Mouse (Mus musculus) liver, embryonic 12.5 days (tissue): ENCODE data around the gene Pcsk5. TPM values are rescaled to one million over a fixed set of nuclear protein-coding genes. Genes with fewer than 3 reads are reported as not detected.

Source experiments
- ATAC-seq: fragments of 200-750 bp; cut with Nextera tagmentation; 2 replicates; pipeline ENCODE4 v1.8.0; 2017; ENCODE audit warnings: moderate number of reproducible peaks, mild to moderate bottlenecking, moderate library complexity
- H3K27ac ChIP-seq: fragments of 300-500 bp; sonication (generic); 2 replicates; pipeline ENCODE4 v1.5.1; 2016; ENCODE audit warnings: mild to moderate bottlenecking
- H3K27me3 ChIP-seq: fragments of 300-500 bp; sonication (generic); replicated peaks from 2 replicates; pipeline ENCODE4 v1.6.1; 2016; ENCODE audit warnings: mild to moderate bottlenecking, moderate library complexity
- H3K36me3 ChIP-seq: fragments of 300-500 bp; sonication (generic); 2 replicates; pipeline ENCODE4 v1.6.1; 2016; ENCODE audit warnings: mild to moderate bottlenecking, moderate library complexity
- H3K4me1 ChIP-seq: fragments of 300-500 bp; sonication (generic); 2 replicates; pipeline ENCODE4 v1.6.1; 2016
- H3K4me2 ChIP-seq: fragments of 300-500 bp; sonication (generic); 2 replicates; pipeline ENCODE4 v1.6.1; 2016; ENCODE audit warnings: mild to moderate bottlenecking, moderate library complexity
- H3K4me3 ChIP-seq: fragments of 300-500 bp; sonication (generic); 2 replicates; pipeline ENCODE4 v1.5.1; 2016; ENCODE audit warnings: mild to moderate bottlenecking, moderate library complexity
- H3K9ac ChIP-seq: fragments of 300-500 bp; sonication (generic); 2 replicates; pipeline ENCODE4 v1.6.1; 2016; ENCODE audit warnings: mild to moderate bottlenecking, moderate library complexity
- H3K9me3 ChIP-seq: fragments of 300-500 bp; sonication (generic); replicated peaks from 2 replicates; pipeline ENCODE4 v1.6.1; 2016; ENCODE audit warnings: mild to moderate bottlenecking, moderate library complexity
- WGBS: fragments of 180-500 bp; shearing (Covaris S2); methylation state at CpG from one replicate; pipeline ENCODE4 v1.1.7; 2016; ENCODE audit not compliant: insufficient replicate concordance; 5-methylcytosine and 5-hydroxymethylcytosine counted together
- polyA plus RNA-seq: library from polyadenylated mRNA; unstranded; fragments of >200 nt; fragmentation: Nextera tagmentation; extraction: Ambion mirVana; gene quantifications from 2 replicates; pipeline ENCODE4 v1.2.1, GENCODE M21; 2016

The Pcsk5 gene
- polyA plus RNA-seq, 1 experiment from 2014 or later, result 2.9 TPM

GRCm38 (mm10) chr19:17606093-17606492, 231.3 kb downstream of the Pcsk5 start:
- Histone ChIP-seq H3K4me3 (no peak overlapping the region), H3K4me1 (no peaks in the 10 kb centered on the region), H3K27me3 (no peaks in the 10 kb centered on the region), H3K27ac (no peak overlapping the region), H3K9ac (no peak overlapping the region), H3K9me3 (no peaks in the 10 kb centered on the region), H3K36me3 (no peaks in the 10 kb centered on the region), H3K4me2 (no peak overlapping the region)
- 61% methylated on average over 2 of the region's 2 CpGs for WGBS
- ATAC-seq, result no peak

GRCm38 (mm10) chr19:17603322-17603721, 234.1 kb downstream of the Pcsk5 start:
- Histone ChIP-seq H3K4me2 (no peak overlapping the region), H3K36me3 (no peaks in the 10 kb centered on the region), H3K4me1 (no peaks in the 10 kb centered on the region), H3K4me3 (no peak overlapping the region), H3K27me3 (no peaks in the 10 kb centered on the region), H3K9me3 (no peaks in the 10 kb centered on the region), H3K9ac (no peak overlapping the region), H3K27ac (no peak overlapping the region)
- no peak for ATAC-seq
- WGBS, result 48% methylated on average over 3 of the region's 3 CpGs

GRCm38 (mm10) chr19:17600347-17600746, 237.1 kb downstream of the Pcsk5 start:
- Histone ChIP-seq H3K27me3 (no peaks in the 10 kb centered on the region), H3K4me3 (no peak overlapping the region), H3K4me1 (no peaks in the 10 kb centered on the region), H3K4me2 (no peak overlapping the region), H3K27ac (no peak overlapping the region), H3K9ac (no peak overlapping the region), H3K36me3 (no peaks in the 10 kb centered on the region), H3K9me3 (no peaks in the 10 kb centered on the region)
- ATAC-seq, result no peak
- WGBS, result 49% methylated on average over 2 of the region's 2 CpGs

GRCm38 (mm10) chr19:17592790-17593189, 244.6 kb downstream of the Pcsk5 start:
- Histone ChIP-seq H3K4me2 (no peak overlapping the region), H3K4me3 (no peak overlapping the region), H3K36me3 (no peaks in the 10 kb centered on the region), H3K9ac (no peak overlapping the region), H3K27ac (no peak overlapping the region), H3K27me3 (no peaks in the 10 kb centered on the region), H3K9me3 (no peaks in the 10 kb centered on the region), H3K4me1 (no peaks in the 10 kb centered on the region)
- WGBS, result 30% methylated on average over 1 of the region's 1 CpGs
- ATAC-seq, result no peak

GRCm38 (mm10) chr19:17591335-17591734, 246.1 kb downstream of the Pcsk5 start:
- Histone ChIP-seq H3K4me3 (no peak overlapping the region), H3K9ac (no peak overlapping the region), H3K27me3 (no peaks in the 10 kb centered on the region), H3K9me3 (no peaks in the 10 kb centered on the region), H3K4me1 (no peaks in the 10 kb centered on the region), H3K27ac (no peak overlapping the region), H3K36me3 (no peaks in the 10 kb centered on the region), H3K4me2 (no peak overlapping the region)
- no peak for ATAC-seq
- WGBS, result 50% methylated on average over 8 of the region's 8 CpGs

- Histone ChIP-seq H3K27ac (no peak overlapping the region), H3K27me3 (no peaks in the 10 kb centered on the region), H3K9ac (no peak overlapping the region), H3K36me3 (no peaks in the 10 kb centered on the region), H3K9me3 (no peaks in the 10 kb centered on the region), H3K4me3 (no peak overlapping the region), H3K4me2 (no peak overlapping the region), H3K4me1 (no peaks in the 10 kb centered on the region)
- no peak for ATAC-seq
- WGBS, result 81% methylated on average over 1 of the region's 1 CpGs
These were observed 247.1 kb downstream of the Pcsk5 start for GRCm38 (mm10) chr19:17590314-17590713.

GRCm38 (mm10) chr19:17577412-17577811, 260.0 kb downstream of the Pcsk5 start:
- no peak overlapping the region for H3K9ac ChIP-seq
- no peak overlapping the region for H3K4me3 ChIP-seq
- H3K9me3 ChIP-seq, result no peaks in the 10 kb centered on the region
- H3K27me3 ChIP-seq, result no peaks in the 10 kb centered on the region
- 71% methylated on average over 4 of the region's 4 CpGs for WGBS
- ATAC-seq, result no peak
- H3K36me3 ChIP-seq, result no peaks in the 10 kb centered on the region
- H3K4me1 ChIP-seq, result no peaks in the 10 kb centered on the region
- no peak overlapping the region for H3K4me2 ChIP-seq
- no peak overlapping the region for H3K27ac ChIP-seq

- Histone ChIP-seq H3K4me2 (no peak overlapping the region), H3K9ac (no peak overlapping the region), H3K36me3 (no peaks in the 10 kb centered on the region), H3K27me3 (no peaks in the 10 kb centered on the region), H3K4me3 (no peak overlapping the region), H3K4me1 (no peaks in the 10 kb centered on the region), H3K27ac (no peak overlapping the region), H3K9me3 (no peaks in the 10 kb centered on the region)
- no peak for ATAC-seq
- 74% methylated on average over 5 of the region's 5 CpGs for WGBS
These were observed 262.9 kb downstream of the Pcsk5 start for GRCm38 (mm10) chr19:17574564-17574963.

GRCm38 (mm10) chr19:17572315-17572714, 265.1 kb downstream of the Pcsk5 start:
- H3K36me3 ChIP-seq, result no peaks in the 10 kb centered on the region
- H3K4me1 ChIP-seq, result no peaks in the 10 kb centered on the region
- H3K27ac ChIP-seq, result no peak overlapping the region
- no peak overlapping the region for H3K9ac ChIP-seq
- no peak overlapping the region for H3K4me3 ChIP-seq
- no peak for ATAC-seq
- 68% methylated on average over 8 of the region's 8 CpGs for WGBS
- H3K9me3 ChIP-seq, result no peaks in the 10 kb centered on the region
- no peaks in the 10 kb centered on the region for H3K27me3 ChIP-seq
- H3K4me2 ChIP-seq, result no peak overlapping the region

GRCm38 (mm10) chr19:17570936-17571335, 266.5 kb downstream of the Pcsk5 start:
- H3K9ac ChIP-seq, result no peak overlapping the region
- no peaks in the 10 kb centered on the region for H3K4me1 ChIP-seq
- no peak overlapping the region for H3K27ac ChIP-seq
- no peak overlapping the region for H3K4me3 ChIP-seq
- ATAC-seq, result no peak
- no peaks in the 10 kb centered on the region for H3K36me3 ChIP-seq
- H3K27me3 ChIP-seq, result no peaks in the 10 kb centered on the region
- no peaks in the 10 kb centered on the region for H3K9me3 ChIP-seq
- H3K4me2 ChIP-seq, result no peak overlapping the region
- WGBS, result 65% methylated on average over 2 of the region's 2 CpGs

- H3K36me3 ChIP-seq, result no peaks in the 10 kb centered on the region
- H3K9me3 ChIP-seq, result no peaks in the 10 kb centered on the region
- no peak overlapping the region for H3K27ac ChIP-seq
- H3K27me3 ChIP-seq, result no peaks in the 10 kb centered on the region
- H3K4me1 ChIP-seq, result no peaks in the 10 kb centered on the region
- 52% methylated on average over 3 of the region's 3 CpGs for WGBS
- no peak overlapping the region for H3K9ac ChIP-seq
- no peak for ATAC-seq
- H3K4me3 ChIP-seq, result no peak overlapping the region
- H3K4me2 ChIP-seq, result no peak overlapping the region
These were observed 270.2 kb downstream of the Pcsk5 start for GRCm38 (mm10) chr19:17567264-17567663.

GRCm38 (mm10) chr19:17566097-17566496, 271.3 kb downstream of the Pcsk5 start:
- no peak for ATAC-seq
- no peak overlapping the region for H3K4me3 ChIP-seq
- no peaks in the 10 kb centered on the region for H3K9me3 ChIP-seq
- H3K4me1 ChIP-seq, result no peaks in the 10 kb centered on the region
- H3K9ac ChIP-seq, result no peak overlapping the region
- no peak overlapping the region for H3K4me2 ChIP-seq
- no peak overlapping the region for H3K27ac ChIP-seq
- no peaks in the 10 kb centered on the region for H3K27me3 ChIP-seq
- 79% methylated on average over 4 of the region's 4 CpGs for WGBS
- H3K36me3 ChIP-seq, result no peaks in the 10 kb centered on the region

- Histone ChIP-seq H3K36me3 (no peaks in the 10 kb centered on the region), H3K27ac (no peak overlapping the region), H3K4me3 (no peak overlapping the region), H3K4me2 (no peak overlapping the region), H3K27me3 (no peaks in the 10 kb centered on the region), H3K9me3 (no peaks in the 10 kb centered on the region), H3K9ac (no peak overlapping the region), H3K4me1 (no peaks in the 10 kb centered on the region)
- WGBS, result 77% methylated on average over 2 of the region's 2 CpGs
- ATAC-seq, result no peak
These were observed 278.7 kb downstream of the Pcsk5 start for GRCm38 (mm10) chr19:17558764-17559163.
